Mouse (Mus musculus) bone marrow, adult 2 months (tissue): ENCODE data around the gene Tbc1d30. TPM values are rescaled to one million over a fixed set of nuclear protein-coding genes. Genes with fewer than 3 reads are reported as not detected.

ENCODE experiments used
- H3K27ac ChIP-seq: fragments of 200-500 bp; 2 replicates; pipeline ENCODE4 v1.5.1; 2012; ENCODE audit warnings: low read depth, mild to moderate bottlenecking, control low read depth, inconsistent platforms, low read length; ENCODE audit not compliant: control insufficient read depth, poor library complexity, insufficient read depth
- H3K4me1 ChIP-seq: fragments of 200-500 bp; 2 replicates; pipeline ENCODE4 v1.6.1; 2011; ENCODE audit warnings: low read length; ENCODE audit not compliant: control insufficient read depth, insufficient read depth
- H3K4me3 ChIP-seq: fragments of 200-500 bp; replicated peaks from 2 replicates; pipeline ENCODE3; 2011; ENCODE audit warnings: mild to moderate bottlenecking, low read depth, low read length, control low read depth; ENCODE audit not compliant: control insufficient read depth
- CTCF ChIP-seq: fragments of 200-500 bp; IDR thresholded peaks from 2 replicates; pipeline ENCODE4 v1.5.1; 2011; ENCODE audit warnings: low read length, control low read depth; ENCODE audit not compliant: control insufficient read depth, insufficient read depth
- POLR2A ChIP-seq: fragments of 200-500 bp; IDR thresholded peaks from 2 replicates; pipeline ENCODE4 v1.6.1; 2011; ENCODE audit warnings: low read depth, mild to moderate bottlenecking, control low read depth, low read length, borderline replicate concordance; ENCODE audit not compliant: control insufficient read depth
- WGBS: fragments of 180-500 bp; shearing (Covaris S2); methylation state at CpG from one replicate; pipeline ENCODE4 v1.1.7; 2018; 5-methylcytosine and 5-hydroxymethylcytosine counted together
- polyA plus RNA-seq: library from polyadenylated mRNA; stranded (reverse); fragments of >200 nt; gene quantifications from 2 replicates; pipeline ENCODE4 v1.2.4, GENCODE M21; 2011; ENCODE audit warnings: low replicate concordance; ENCODE audit not compliant: missing spikeins, insufficient read depth, insufficient read length

Tbc1d30 gene
- polyA plus RNA-seq, 1 experiment: 0.52 TPM

DNA sequence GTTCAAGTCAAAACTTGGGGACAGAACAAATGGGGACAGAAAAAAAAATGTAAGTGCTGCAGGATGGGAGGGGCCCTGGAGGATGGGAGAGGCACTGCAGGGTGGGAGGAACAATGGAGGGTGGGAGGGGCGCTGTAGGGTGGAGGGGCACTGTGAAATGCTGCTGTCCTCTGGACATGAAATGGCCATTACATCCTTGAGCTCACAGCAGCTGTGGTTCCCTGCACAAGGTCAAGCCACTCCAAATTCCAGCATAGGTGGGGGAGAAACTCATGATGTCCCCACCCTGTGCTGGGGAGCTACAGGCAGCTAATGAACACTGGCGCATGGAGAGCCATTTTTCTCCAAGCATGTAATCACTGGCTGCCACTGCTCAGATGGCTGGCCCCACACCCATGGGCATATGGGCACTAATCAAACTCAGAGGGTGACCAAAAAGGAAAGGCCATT lies 74.0 kb downstream of the Tbc1d30 start:
- H3K4me1 ChIP-seq: no peaks in the 10 kb centered on the region
- H3K27ac ChIP-seq: no peak overlapping the region
- TF ChIP-seq POLR2A: no peak
- no peak for TF ChIP-seq CTCF
- H3K4me3 ChIP-seq: no peak overlapping the region
- WGBS: 90% methylated on average over 2 of the region's 2 CpGs

- Histone ChIP-seq H3K4me1 (no peaks in the 10 kb centered on the region), H3K27ac (no peak overlapping the region), H3K4me3 (no peak overlapping the region)
- 5% methylated on average over 1 of the region's 1 CpGs for WGBS
- TF ChIP-seq CTCF (no peak), POLR2A (no peak)
Observed at GRCm38 (mm10) chr10:121274964-121275363, 76.1 kb downstream of the Tbc1d30 start.

- Histone ChIP-seq H3K4me1 (peaks cover 2% of the 10 kb centered on the region; the same call in 1 of the 2 replicates), H3K27ac (no peak overlapping the region)
- WGBS: 74% methylated on average over 8 of the region's 8 CpGs
Observed at GRCm38 (mm10) chr10:121271002-121271401, 80.1 kb downstream of the Tbc1d30 start.

GRCm38 (mm10) chr10:121268771-121269170 lies 82.3 kb downstream of the Tbc1d30 start:
- Histone ChIP-seq H3K27ac (no peak overlapping the region), H3K4me1 (peaks cover 4% of the 10 kb centered on the region; the same call in 1 of the 2 replicates), H3K4me3 (no peak overlapping the region)
- 8% methylated on average over 8 of the region's 8 CpGs for WGBS
- no peak for TF ChIP-seq CTCF
- no peak for TF ChIP-seq POLR2A

More at GRCm38 (mm10) chr10:121271002-121271401, 80.1 kb downstream of the Tbc1d30 start:
- no peak overlapping the region for H3K4me3 ChIP-seq
- TF ChIP-seq POLR2A: no peak
- TF ChIP-seq CTCF: no peak

DNA sequence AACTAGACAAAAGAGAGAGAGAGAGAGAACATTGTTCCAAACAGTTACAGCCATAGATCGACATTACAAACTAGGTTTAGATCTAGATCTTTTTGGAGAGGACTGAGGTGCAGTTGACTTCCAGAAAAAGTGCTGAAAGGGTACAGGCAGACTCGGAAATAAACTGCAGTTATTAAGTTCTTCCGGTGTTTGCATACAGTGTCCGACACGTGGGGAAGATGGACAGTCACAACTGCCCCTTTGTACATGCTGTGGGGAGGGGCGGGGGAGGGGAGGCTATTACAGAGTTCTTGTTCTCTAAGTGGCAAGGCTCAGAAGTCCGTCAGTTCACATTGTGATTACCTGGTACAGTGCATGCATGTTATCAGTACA lies 86.9 kb downstream of the Tbc1d30 start:
- Histone ChIP-seq H3K4me1 (peaks cover 6% of the 10 kb centered on the region; the same call in 1 of the 2 replicates), H3K27ac (no peak overlapping the region), H3K4me3 (no peak overlapping the region)
- TF ChIP-seq POLR2A: no peak
- no peak for TF ChIP-seq CTCF
- WGBS: 13% methylated on average over 7 of the region's 7 CpGs

DNA sequence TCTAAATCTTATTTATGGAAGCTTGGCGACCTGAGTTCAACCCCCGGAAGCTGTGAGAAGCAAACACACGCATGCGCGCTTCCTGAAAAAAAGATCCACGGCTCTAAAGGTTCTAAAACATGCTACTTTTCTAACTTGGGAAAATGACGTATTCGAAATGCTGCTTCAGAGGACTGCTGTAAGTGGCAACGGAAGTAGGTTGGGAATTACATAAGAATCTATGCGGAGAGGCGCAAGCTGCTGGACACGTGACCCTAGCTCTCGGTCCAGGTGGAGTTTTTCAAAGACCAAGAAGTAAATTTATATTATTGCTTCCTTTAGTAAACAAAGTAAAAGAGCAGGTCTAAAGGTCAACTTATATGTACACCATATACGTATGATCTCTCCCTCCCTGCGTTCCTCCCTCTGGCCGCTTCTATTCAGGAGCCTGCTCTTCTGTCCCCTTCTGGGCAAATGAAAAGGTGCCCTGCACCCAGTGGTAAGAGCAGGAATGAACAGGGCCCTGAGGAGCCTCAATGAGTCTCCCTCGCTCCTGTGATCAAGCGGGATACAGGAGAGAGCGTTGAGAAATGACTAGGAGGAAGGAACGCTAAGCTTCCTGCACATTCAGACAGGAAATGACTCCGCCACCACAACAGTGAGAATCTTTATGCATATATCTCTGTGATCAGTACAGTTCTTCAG lies 87.4 kb downstream of the Tbc1d30 start:
- Histone ChIP-seq H3K27ac (peak overlapping the region; percentile 54), H3K4me1 (peaks cover 6% of the 10 kb centered on the region; the same call in 1 of the 2 replicates), H3K4me3 (peak overlapping the region; percentile 29)

DNA sequence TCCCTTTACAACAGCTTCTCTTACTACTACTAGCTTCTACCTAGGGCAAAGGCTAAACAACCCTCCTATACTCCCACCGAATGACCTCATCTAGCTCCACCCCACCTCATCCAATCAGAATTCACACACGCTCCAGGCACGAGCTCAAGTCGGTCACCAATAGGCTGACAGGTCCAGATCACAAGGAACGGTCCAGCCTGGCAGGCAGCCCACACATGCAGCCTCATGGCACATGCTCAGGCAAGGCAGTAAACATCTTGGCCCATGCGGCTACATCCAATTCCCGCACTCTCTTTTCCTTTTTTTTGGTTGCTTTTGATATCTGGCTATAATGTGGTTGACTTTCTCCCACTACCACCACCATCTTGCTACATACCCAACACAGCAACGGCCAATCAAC lies 88.9 kb downstream of the Tbc1d30 start:
- H3K27ac ChIP-seq: no peak overlapping the region
- WGBS: 91% methylated on average over 8 of the region's 8 CpGs
- no peak for TF ChIP-seq POLR2A
- TF ChIP-seq CTCF: no peak
- H3K4me1 ChIP-seq: peaks cover 6% of the 10 kb centered on the region; the same call in 1 of the 2 replicates
- H3K4me3 ChIP-seq: no peak overlapping the region

More for the DNA sequence above, 87.4 kb downstream of the Tbc1d30 start:
- WGBS: 32% methylated on average over 21 of the region's 21 CpGs
- TF ChIP-seq CTCF: no peak
- TF ChIP-seq POLR2A: no peak

DNA sequence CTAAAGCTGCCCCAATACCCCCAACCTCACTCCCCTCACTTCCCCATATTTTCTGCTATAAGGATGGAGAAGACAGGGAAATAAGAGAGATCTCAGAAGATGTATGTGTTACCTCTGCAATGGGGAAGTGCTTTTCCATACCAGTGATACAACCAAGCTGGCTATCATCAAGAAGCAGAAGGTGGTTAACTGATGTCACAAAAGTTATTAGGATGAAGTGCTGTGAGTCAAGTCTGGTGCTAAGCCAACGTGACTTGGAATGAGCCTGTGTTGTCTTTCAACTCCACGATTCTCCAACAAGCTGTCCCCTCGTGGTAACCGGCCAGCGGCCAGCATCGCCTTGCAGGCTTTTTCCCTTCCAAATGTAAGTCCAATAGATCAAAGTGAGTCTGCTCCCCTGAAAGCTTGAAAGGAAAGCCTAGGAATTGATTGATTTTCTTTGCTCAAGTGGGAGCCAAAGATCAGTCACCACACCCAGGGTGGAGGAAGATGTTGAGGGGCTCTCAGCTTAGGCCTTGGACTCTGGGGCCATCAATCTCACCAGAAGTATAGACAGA lies 90.0 kb downstream of the Tbc1d30 start:
- 77% methylated on average over 6 of the region's 6 CpGs for WGBS
- Histone ChIP-seq H3K27ac (no peak overlapping the region), H3K4me1 (peaks cover 4% of the 10 kb centered on the region; the same call in 1 of the 2 replicates), H3K4me3 (no peak overlapping the region)
- TF ChIP-seq CTCF: no peak
- TF ChIP-seq POLR2A: no peak
